Mouse (Mus musculus): ENCODE results near the gene Drd1.

DNA sequence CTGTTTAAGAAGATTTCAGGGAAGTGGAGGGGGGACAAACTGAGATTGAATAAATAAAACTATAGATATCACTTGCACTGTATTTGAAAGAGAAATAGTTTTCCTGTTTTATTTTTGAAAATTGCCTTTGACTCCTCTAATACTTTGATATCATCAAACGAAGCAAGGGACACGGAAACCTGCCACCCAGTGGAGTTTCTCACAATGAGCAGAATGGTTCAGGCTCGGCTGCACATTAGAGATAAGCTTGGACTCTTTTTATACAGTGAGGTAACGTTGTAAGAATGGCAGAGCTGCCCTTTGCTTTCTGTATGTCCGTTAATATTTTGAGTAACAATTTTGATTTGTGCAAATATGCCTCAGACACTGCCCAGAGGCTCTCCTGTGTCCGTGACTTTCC is 36.2 kb upstream of the Drd1 start:
- TF ChIP-seq CTCF (IDR thresholded peaks at IDR 0.05; ENCODE audit: low read depth, low read length): no peak
- no peak for TF ChIP-seq POLR2A (IDR thresholded peaks at IDR 0.05; ENCODE audit: borderline replicate concordance, low read depth, low read length)

Measured in bone marrow macrophage, adult 2 months (primary cell).